Mouse (Mus musculus) forebrain, embryonic 11.5 days (tissue): Measurements from ENCODE around the gene Smarcc2. TPM values are rescaled to one million over a fixed set of nuclear protein-coding genes. Genes with fewer than 3 reads are reported as not detected.

ENCODE experiments used
- ATAC-seq: fragments of 200-750 bp; cut with Nextera tagmentation; replicated peaks from 2 replicates; pipeline ENCODE4 v1.8.0; 2017; ENCODE audit warnings: moderate TSS enrichment; ENCODE audit not compliant: low FRiP score
- DNase-seq: peaks from one replicate; pipeline ENCODE4 v3.0.0-alpha.2; 2017; ENCODE audit warnings: low spot score
- H3K27ac ChIP-seq: fragments of 300-500 bp; sonication (generic); 2 replicates; pipeline ENCODE4 v1.5.1; 2014; ENCODE audit warnings: low read depth, low read length
- H3K27me3 ChIP-seq: fragments of 300-500 bp; sonication (generic); 2 replicates; pipeline ENCODE4 v1.6.1; 2014; ENCODE audit warnings: mild to moderate bottlenecking, low read length, mixed read lengths; ENCODE audit not compliant: control insufficient read depth, insufficient read depth
- H3K36me3 ChIP-seq: fragments of 300-500 bp; sonication (generic); 2 replicates; pipeline ENCODE4 v1.6.1; 2014; ENCODE audit warnings: mild to moderate bottlenecking, low read length, moderate library complexity, mixed read lengths; ENCODE audit not compliant: control insufficient read depth, insufficient read depth
- H3K4me1 ChIP-seq: fragments of 300-500 bp; sonication (generic); replicated peaks from 2 replicates; pipeline ENCODE4 v1.6.1; 2014; ENCODE audit warnings: low read length, mixed read lengths; ENCODE audit not compliant: control insufficient read depth, insufficient read depth
- H3K4me2 ChIP-seq: fragments of 300-500 bp; sonication (generic); 2 replicates; pipeline ENCODE4 v1.6.1; 2014; ENCODE audit warnings: low read depth, mild to moderate bottlenecking, low read length, moderate library complexity, mixed read lengths; ENCODE audit not compliant: severe bottlenecking
- H3K4me3 ChIP-seq: fragments of 300-500 bp; sonication (generic); 2 replicates; pipeline ENCODE4 v1.5.1; 2014; ENCODE audit warnings: low read depth, low read length
- H3K9ac ChIP-seq: fragments of 300-500 bp; sonication (generic); 2 replicates; pipeline ENCODE4 v1.6.1; 2014; ENCODE audit warnings: low read length
- H3K9me3 ChIP-seq: fragments of 300-500 bp; sonication (generic); 2 replicates; pipeline ENCODE4 v1.6.1; 2016; ENCODE audit warnings: low read length, mixed read lengths; ENCODE audit not compliant: control insufficient read depth
- WGBS: fragments of 180-500 bp; shearing (Covaris S2); extraction: QIAGEN DNeasy Blood & Tissue Kit; methylation state at CpG from one replicate; pipeline ENCODE4 v1.1.7; 2014; 5-methylcytosine and 5-hydroxymethylcytosine counted together
- polyA plus RNA-seq: library from polyadenylated mRNA; unstranded; fragments of >200 nt; fragmentation: Nextera tagmentation; extraction: Ambion mirVana; gene quantifications from 2 replicates; pipeline ENCODE4 v1.2.1, GENCODE M21; 2014

Smarcc2 gene
- polyA plus RNA-seq, 1 experiment from 2014 or later, result 139 TPM

- DNase-seq (no peak), ATAC-seq (no peak)
- Histone ChIP-seq H3K4me2 (no peak overlapping the region), H3K4me1 (peaks cover 4% of the 10 kb centered on the region; the same call in 1 of the 2 replicates), H3K9ac (no peak overlapping the region), H3K9me3 (no peaks in the 10 kb centered on the region), H3K27me3 (peaks cover 28% of the 10 kb centered on the region), H3K36me3 (no peaks in the 10 kb centered on the region), H3K27ac (no peak overlapping the region), H3K4me3 (no peak overlapping the region)
- WGBS, result 74% methylated on average over 6 of the region's 6 CpGs
Observed at GRCm38 (mm10) chr10:128522351-128522750, 63.3 kb downstream of the Smarcc2 start.

- Histone ChIP-seq H3K4me3 (peak overlapping the region; percentile 64), H3K27me3 (peaks cover 22% of the 10 kb centered on the region), H3K9me3 (no peaks in the 10 kb centered on the region), H3K4me2 (peak overlapping the region; percentile 99), H3K9ac (peak overlapping the region; percentile 65; the same call in 1 of the 2 replicates), H3K27ac (no peak overlapping the region), H3K4me1 (peaks cover 4% of the 10 kb centered on the region; the same call in 1 of the 2 replicates), H3K36me3 (no peaks in the 10 kb centered on the region)
- WGBS, result 6% methylated on average over 11 of the region's 11 CpGs
- DNase-seq (no peak), ATAC-seq (no peak)
Observed at GRCm38 (mm10) chr10:128524111-128524731, 65.2 kb downstream of the Smarcc2 start.

- H3K9me3 ChIP-seq, result no peaks in the 10 kb centered on the region
- ATAC-seq, result peak; percentile 57
- peak overlapping the region; percentile 65 for H3K9ac ChIP-seq
- H3K4me2 ChIP-seq, result peak overlapping the region; percentile 99
- peak; percentile 82 for DNase-seq
- peak overlapping the region; percentile 64 for H3K4me3 ChIP-seq
- WGBS, result under 1% methylated on average over 58 of the region's 58 CpGs
- peak overlapping the region; percentile 41; the same call in 1 of the 2 replicates for H3K27ac ChIP-seq
- peaks cover 4% of the 10 kb centered on the region; the same call in 1 of the 2 replicates for H3K4me1 ChIP-seq
- no peaks in the 10 kb centered on the region for H3K36me3 ChIP-seq
- peaks cover 22% of the 10 kb centered on the region for H3K27me3 ChIP-seq
Observed at GRCm38 (mm10) chr10:128524732-128525662, 65.9 kb downstream of the Smarcc2 start.

GRCm38 (mm10) chr10:128525671-128526308 is 66.7 kb downstream of the Smarcc2 start, which contains the start of gene Esyt1:
Gene Esyt1 (minus strand): TSS chr10:128525871.
- no peaks in the 10 kb centered on the region for H3K36me3 ChIP-seq
- ATAC-seq (peak; percentile 96), DNase-seq (peak; percentile 93)
- peaks cover 4% of the 10 kb centered on the region; the same call in 1 of the 2 replicates for H3K4me1 ChIP-seq
- under 1% methylated on average over 37 of the region's 37 CpGs for WGBS
- H3K9ac ChIP-seq, result peak within 1 kb of the TSS; percentile 65
- H3K4me3 ChIP-seq, result peak within 1 kb of the TSS; percentile 64
- no peaks in the 10 kb centered on the region for H3K9me3 ChIP-seq
- H3K27me3 ChIP-seq, result peaks cover 22% of the 10 kb centered on the region
- peak within 1 kb of the TSS; percentile 99 for H3K4me2 ChIP-seq
- H3K27ac ChIP-seq, result peak within 1 kb of the TSS; percentile 41; the same call in 1 of the 2 replicates

- H3K4me2 ChIP-seq, result peak overlapping the region; percentile 99
- WGBS, result 32% methylated on average over 28 of the region's 28 CpGs
- peaks cover 22% of the 10 kb centered on the region for H3K27me3 ChIP-seq
- H3K27ac ChIP-seq, result no peak overlapping the region
- no peaks in the 10 kb centered on the region for H3K9me3 ChIP-seq
- H3K9ac ChIP-seq, result peak overlapping the region; percentile 65; the same call in 1 of the 2 replicates
- peaks cover 4% of the 10 kb centered on the region; the same call in 1 of the 2 replicates for H3K4me1 ChIP-seq
- peak overlapping the region; percentile 64 for H3K4me3 ChIP-seq
- no peaks in the 10 kb centered on the region for H3K36me3 ChIP-seq
- ATAC-seq (no peak), DNase-seq (no peak)
Observed at GRCm38 (mm10) chr10:128526366-128527356, 67.6 kb downstream of the Smarcc2 start.

- H3K36me3 ChIP-seq, result no peaks in the 10 kb centered on the region
- H3K4me1 ChIP-seq, result no peaks in the 10 kb centered on the region
- H3K27me3 ChIP-seq, result no peaks in the 10 kb centered on the region
- H3K4me2 ChIP-seq, result no peak overlapping the region
- 86% methylated on average over 2 of the region's 2 CpGs for WGBS
- H3K9me3 ChIP-seq, result no peaks in the 10 kb centered on the region
- H3K27ac ChIP-seq, result no peak overlapping the region
- ATAC-seq, result no peak
- no peak for DNase-seq
- no peak overlapping the region for H3K9ac ChIP-seq
- H3K4me3 ChIP-seq, result no peak overlapping the region
Observed at GRCm38 (mm10) chr10:128535206-128535605, 76.2 kb downstream of the Smarcc2 start.

- H3K9ac ChIP-seq, result no peak overlapping the region; the same call in 1 of the 2 replicates
- H3K4me2 ChIP-seq, result peak overlapping the region; percentile 40; the same call in 1 of the 2 replicates
Observed at GRCm38 (mm10) chr10:128535624-128536265, 76.7 kb downstream of the Smarcc2 start.

More at GRCm38 (mm10) chr10:128535624-128536265, 76.7 kb downstream of the Smarcc2 start:
- Histone ChIP-seq H3K27me3 (no peaks in the 10 kb centered on the region), H3K4me1 (no peaks in the 10 kb centered on the region), H3K4me3 (no peak overlapping the region), H3K9me3 (no peaks in the 10 kb centered on the region), H3K27ac (no peak overlapping the region), H3K36me3 (no peaks in the 10 kb centered on the region)
- no peak; the same call in 1 of the 2 replicates for ATAC-seq
- DNase-seq, result no peak
- 71% methylated on average over 4 of the region's 4 CpGs for WGBS
